In the genomic region with DNA sequence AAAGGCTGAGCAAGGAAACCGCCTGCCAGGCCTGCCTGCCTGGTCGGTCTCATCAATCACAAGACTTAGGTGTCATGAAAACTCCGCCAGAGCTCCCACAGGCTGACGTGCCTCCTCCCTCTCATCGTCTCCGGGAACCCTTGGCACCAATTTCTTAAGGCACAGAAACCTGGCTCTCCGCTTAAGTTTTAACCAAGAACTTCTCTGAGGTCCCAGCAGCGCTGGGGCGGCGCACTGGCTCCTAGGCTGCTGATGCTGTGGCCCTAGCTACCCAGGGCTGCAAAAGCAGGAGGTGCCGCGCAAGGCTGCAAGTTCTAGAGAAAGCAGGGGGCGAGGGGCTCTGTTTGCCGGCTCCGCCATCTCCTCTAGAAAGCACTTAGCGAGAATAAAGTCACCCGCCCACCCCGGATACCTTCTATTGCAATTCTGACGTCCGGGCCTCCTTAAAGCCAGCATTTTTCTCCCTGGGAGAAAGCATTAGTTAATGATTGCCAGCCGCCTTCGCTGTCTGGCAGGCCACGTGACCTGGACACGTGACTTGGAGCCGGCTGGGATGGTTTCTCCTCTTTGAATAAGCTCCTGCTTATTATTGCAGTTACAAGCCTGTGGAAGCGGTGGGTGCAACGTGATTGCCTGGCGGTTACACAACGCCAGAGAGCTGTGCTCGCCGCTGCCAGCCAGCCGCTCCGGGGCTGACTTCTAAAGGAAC, we compare ENCODE assay signal across 8 mouse cellular contexts. TPM values are rescaled to one million over a fixed set of nuclear protein-coding genes. Genes with fewer than 3 reads are reported as not detected.
DNase-seq lines count a peak whose midpoint lies in the region; ATAC-seq and TF ChIP-seq lines count a peak whose summit lies in the region.

A gene (minus strand): TSS at position 442 of the 709 bp plus-strand sequence.

- H3K4me2 ChIP-seq in forebrain, postnatal 0 days (ENCODE audit: low read depth), result peak within 1 kb of the TSS; percentile 75

- in situ Hi-C loops in ES-E14 (cut with MboI; ENCODE audit: low sequenced_read_pairs in 2 of 2, unreplicated experiment in 2 of 2), result no loop called here

- H3K9ac ChIP-seq in ES-E14 (ENCODE audit: insufficient read depth, low read depth, low read length, poor library complexity, severe bottlenecking), result peak within 1 kb of the TSS; percentile 65; the same call in 1 of the 2 replicates
- peak within 1 kb of the TSS; percentile 54 for H3K9ac ChIP-seq in forebrain, postnatal 0 days

- H3K4me1 ChIP-seq in ES-E14 (ENCODE audit: control insufficient read depth in 2 of 2, insufficient read depth in 2 of 2, low read length in 2 of 2, poor library complexity in 1 of 2), result peaks cover 2 to 7% of the 10 kb centered on the region in 2 experiments; a peak in 2 of 4 replicates
- H3K4me1 ChIP-seq in cerebellum, adult 2 months (ENCODE audit: control insufficient read depth, insufficient read depth, low read length), result no peaks in the 10 kb centered on the region
- peaks cover 12% of the 10 kb centered on the region; the same call in 1 of the 2 replicates for H3K4me1 ChIP-seq in forebrain, postnatal 0 days (ENCODE audit: insufficient read depth)
- H3K4me1 ChIP-seq in lung, adult 2 months (ENCODE audit: control insufficient read depth, insufficient read depth, low read length), result peaks cover 2% of the 10 kb centered on the region; the same call in 1 of the 2 replicates

- intact Hi-C loops in heart, postnatal 36 days (cut with DNase I), result loop anchor here (2.0 kb wide), 3 partner anchors 42 to 66 kb away; a partner anchor contains a TSS

- peak; percentile 73; the same call in 1 of the 2 replicates for TF ChIP-seq POLR2A in cerebellum, adult 2 months (IDR thresholded peaks at IDR 0.05; ENCODE audit: borderline replicate concordance, insufficient read depth, low read length)
- TF ChIP-seq POLR2A in lung, adult 2 months (IDR thresholded peaks at IDR 0.05; ENCODE audit: borderline replicate concordance, extremely low read depth, low read depth, low read length), result peak; percentile 54; the same call in 1 of the 2 replicates

- TF ChIP-seq CTCF in cerebellum, adult 2 months (IDR thresholded peaks at IDR 0.05; ENCODE audit: borderline replicate concordance, insufficient read depth, low read depth, low read length), result no peak
- no peak for TF ChIP-seq CTCF in forebrain, postnatal 0 days (IDR thresholded peaks at IDR 0.05; ENCODE audit: low read depth)
- no peak for TF ChIP-seq CTCF in layer of hippocampus, adult 2 months (conservative IDR thresholded peaks at IDR 0.05)
- no peak for TF ChIP-seq CTCF in lung, adult 2 months (IDR thresholded peaks at IDR 0.05; ENCODE audit: insufficient read depth, low read length)

- peak; percentile 95 for ATAC-seq in forebrain, postnatal 0 days
- 0 out of 2 replicates have a peak, but pooled peaks have one; percentile 15 for ATAC-seq in neutrophil, adult 5-6 weeks (ENCODE audit: extremely low read depth, insufficient number of reproducible peaks, low FRiP score, poor library complexity, severe bottlenecking)

- H3K36me3 ChIP-seq in ES-E14 (ENCODE audit: control insufficient read depth, insufficient read depth, low read length, poor library complexity, severe bottlenecking), result no peaks in the 10 kb centered on the region
- no peaks in the 10 kb centered on the region for H3K36me3 ChIP-seq in forebrain, postnatal 0 days (ENCODE audit: insufficient read depth)

- H3K4me3 ChIP-seq in ES-E14 (ENCODE audit: insufficient read depth in 1 of 2, low read depth in 1 of 2, low read length in 2 of 2, poor library complexity in 1 of 2, severe bottlenecking in 1 of 2), result peak within 1 kb of the TSS; percentile 20 to 49
- H3K4me3 ChIP-seq in cerebellum, adult 2 months (replicated peaks; ENCODE audit: insufficient read depth, low read depth, low read length), result peak within 1 kb of the TSS; percentile 62
- peak within 1 kb of the TSS; percentile 42 for H3K4me3 ChIP-seq in forebrain, postnatal 0 days (ENCODE audit: low read depth, low read length)
- peak within 1 kb of the TSS; percentile 70 for H3K4me3 ChIP-seq in layer of hippocampus, adult 2 months
- peak within 1 kb of the TSS; percentile 54 for H3K4me3 ChIP-seq in lung, adult 2 months (replicated peaks; ENCODE audit: extremely low read depth, low read depth, low read length)

- no peak within 1 kb of the TSS for H3K27ac ChIP-seq in ES-E14 (ENCODE audit: insufficient read depth, low read depth, low read length, poor library complexity, severe bottlenecking)
- H3K27ac ChIP-seq in cerebellum, adult 2 months (ENCODE audit: insufficient read depth, low read length), result peak within 1 kb of the TSS; percentile 63
- H3K27ac ChIP-seq in forebrain, postnatal 0 days (ENCODE audit: low read depth, low read length), result peak within 1 kb of the TSS; percentile 79
- H3K27ac ChIP-seq in layer of hippocampus, adult 2 months, result peak within 1 kb of the TSS; percentile 98

- DNase-seq in ES-E14 (ENCODE audit: low read depth, low spot score), result no peak
- DNase-seq in cerebellum, adult 2 months, result peak; percentile 90
- peak; percentile 89 for DNase-seq in forebrain, postnatal 0 days
- peak; percentile 95 for DNase-seq in heart, postnatal 36 days
- peak; percentile 96 for DNase-seq in layer of hippocampus, adult 2 months (ENCODE audit: low spot score in 2 of 2)
- peak; percentile 94 for DNase-seq in lung, adult 2 months
- peak; percentile 85 for DNase-seq in testis, postnatal 14 days (ENCODE audit: low spot score)

- no peaks in the 10 kb centered on the region for H3K27me3 ChIP-seq in cerebellum, adult 2 months (ENCODE audit: control insufficient read depth, insufficient read depth, low read length)
- H3K27me3 ChIP-seq in forebrain, postnatal 0 days (ENCODE audit: insufficient read depth, low read length), result no peaks in the 10 kb centered on the region

- WGBS in cerebellum, adult 2 months, result under 1% methylated on average over 33 of the region's 33 CpGs
- under 1% methylated on average over 33 of the region's 33 CpGs for WGBS in forebrain, postnatal 0 days
- 2% methylated on average over 33 of the region's 33 CpGs for WGBS in lung, adult 2 months

- H3K9me3 ChIP-seq in ES-E14 (ENCODE audit: control insufficient read depth, insufficient read depth, low read depth, low read length), result no peaks in the 10 kb centered on the region
- no peaks in the 10 kb centered on the region for H3K9me3 ChIP-seq in forebrain, postnatal 0 days (ENCODE audit: low read length)

TF ChIP-seq in ES-E14, 5 proteins besides CTCF, POLR2A, EP300 and RAD21:
- no peak for TF ChIP-seq CHD2 (IDR thresholded peaks at IDR 0.05; ENCODE audit: low read depth, low read length)
- TF ChIP-seq HCFC1 (IDR thresholded peaks at IDR 0.05; ENCODE audit: borderline replicate concordance, insufficient read depth, low read length), result no peak
- TF ChIP-seq ZNF384 (IDR thresholded peaks at IDR 0.05; ENCODE audit: low read depth, low read length), result no peak
- TF ChIP-seq MAFK (IDR thresholded peaks at IDR 0.05; ENCODE audit: insufficient read depth, low read depth, low read length), result no peak
- TF ChIP-seq ZC3H11A (IDR thresholded peaks at IDR 0.05; ENCODE audit: borderline replicate concordance, low read depth, low read length), result no peak

RNA-seq across cellular contexts. Expression of the gene that starts here (rescaled TPM):
- 0.48 TPM in 1 of 2 replicates, not detected in the other for total RNA-seq in ES-E14 (2012; rRNA removed)
- polyA plus RNA-seq in cerebellum, adult 2 months (2012; rRNA removed), result not detected in 2 replicates
- total RNA-seq in forebrain, postnatal 0 days (2014; rRNA removed), result not detected in 2 replicates
- polyA plus RNA-seq in forebrain, postnatal 0 days (2015; fragmentation: Nextera tagmentation; extraction: Ambion mirVana), result 2.0 and 5.7 TPM in 2 replicates
- total RNA-seq in heart, postnatal 36 days (2021), result 1 to 10 TPM; 1.1 to 5.5 TPM
- total RNA-seq in layer of hippocampus, adult 2 months (2021), result 10 to 100 TPM; 25.2 to 25.8 TPM
- not detected in 2 replicates for polyA plus RNA-seq in lung, adult 2 months (2012; rRNA removed)
- total RNA-seq in neutrophil, adult 5-6 weeks (2017), result 1.3 TPM in 1 of 2 replicates, not detected in the other

Comparison
In these comparisons a context has a peak if more than half of its experiments do, and no peak if none do; other contexts are left out.
1. RNA of the gene that starts here (total RNA-seq): 25.2 to 25.8 TPM in layer of hippocampus, adult 2 months; 1.1 to 5.5 TPM in heart, postnatal 36 days, 1.3 TPM in neutrophil, adult 5-6 weeks, 0.48 TPM in ES-E14 and not detected in forebrain, postnatal 0 days; every median in the first group is over 4 times any median in the second.
2. Peak in DNase-seq, H3K4me3 ChIP-seq and H3K27ac ChIP-seq in cerebellum, adult 2 months; RNA of the gene not detected or under 1 TPM.
3. Peak in DNase-seq and H3K4me3 ChIP-seq in lung, adult 2 months; RNA of the gene not detected or under 1 TPM.
4. Peak in every context shown above with its lines, with median percentiles within 50 percentile points of each other: H3K4me3 ChIP-seq.